Mouse (Mus musculus) layer of hippocampus, adult 18-20 months (tissue): ENCODE measurements around the gene Uqcc3. TPM values are rescaled to one million over a fixed set of nuclear protein-coding genes. Genes with fewer than 3 reads are reported as not detected.

Experiments used
- microRNA-seq, 2 experiments: library from miRNA; unstranded; fragments of <30 nt; microRNA quantifications; one replicate each; pipeline ENCODE4 v1.2.0; 2021
- total RNA-seq, 2 experiments: library from RNA; stranded (reverse); gene quantifications; 2 replicates each; pipeline ENCODE4 v1.2.3; 2021

The Uqcc3 gene
- total RNA-seq, 2 experiments from 2014 or later, result 30.2 to 30.4 TPM

Small RNAs within 50 kb of the gene (microRNA-seq; reads per million reads assigned to microRNA genes)
- gene Mir5136, result 0 to 0.20 reads per million in 2 experiments

Other genes with a start within 250 kb of the Uqcc3 start
- gene Chrm1, start 217.1 kb downstream of the Uqcc3 start, total RNA-seq, result 100 to 1,000 TPM; 178 to 184 TPM
- 100 to 1,000 TPM; 145 to 153 TPM for gene Slc3a2, start 157.6 kb downstream of the Uqcc3 start, total RNA-seq
- 10 to 100 TPM; 53.0 to 55.2 TPM for gene Wdr74, start 145.1 kb downstream of the Uqcc3 start, total RNA-seq
- 1 to 10 TPM; 1.9 to 2.1 TPM for gene 1700092M07Rik, start 140.2 kb downstream of the Uqcc3 start, total RNA-seq
- 10 to 100 TPM; 59.5 to 63.6 TPM for gene Stx5a, start 139.5 kb downstream of the Uqcc3 start, total RNA-seq
- 10 to 100 TPM; 94.5 to 95.3 TPM for gene Nxf1, start 123.8 kb downstream of the Uqcc3 start, total RNA-seq
- 10 to 100 TPM; 69.1 to 74.4 TPM for gene Tmem223, start 109.9 kb downstream of the Uqcc3 start, total RNA-seq
- 1 to 10 TPM; 8.6 to 9.6 TPM for gene Tmem179b, start 106.5 kb downstream of the Uqcc3 start, total RNA-seq
- 10 to 100 TPM; 12.8 to 13.8 TPM for gene Taf6l, start 94.5 kb downstream of the Uqcc3 start, total RNA-seq
- gene Polr2g, start 82.3 kb downstream of the Uqcc3 start, total RNA-seq, result 100 to 1,000 TPM; 106 to 111 TPM
- gene Zbtb3, start 78.4 kb downstream of the Uqcc3 start, total RNA-seq, result 1 to 10 TPM; 6.7 to 7.0 TPM
- gene Ttc9c, start 61.6 kb downstream of the Uqcc3 start, total RNA-seq, result 10 to 100 TPM; 39.9 to 41.1 TPM
- gene Hnrnpul2, start 60.9 kb downstream of the Uqcc3 start, total RNA-seq, result 100 to 1,000 TPM; 120 to 125 TPM
- gene AC129217.1, start 51.1 kb downstream of the Uqcc3 start, total RNA-seq, result not detected
- 10 to 100 TPM; 94.8 to 97.6 TPM for gene Bscl2, start 43.5 kb downstream of the Uqcc3 start, total RNA-seq
- gene Gng3, start 41.7 kb downstream of the Uqcc3 start, total RNA-seq, result 100 to 1,000 TPM; 153 TPM
- under 1 TPM; 0.42 to 0.68 TPM for gene Lrrn4cl, start 30.2 kb downstream of the Uqcc3 start, total RNA-seq
- 100 to 1,000 TPM; 103 to 109 TPM for gene Ubxn1, start 9.4 kb downstream of the Uqcc3 start, total RNA-seq
- gene Lbhd1, start 2.8 kb upstream of the Uqcc3 start, total RNA-seq, result 1 to 10 TPM; 4.6 to 7.6 TPM
- gene Gm49403, start 3.0 kb upstream of the Uqcc3 start, total RNA-seq, result not detected
- gene 1810009A15Rik, start 7.9 kb upstream of the Uqcc3 start, total RNA-seq, result 10 to 100 TPM; 24.2 to 30.3 TPM
- 1 to 10 TPM; 2.4 to 5.1 TPM for gene Gm49416, start 8.0 kb upstream of the Uqcc3 start, total RNA-seq
- gene Ints5, start 12.1 kb upstream of the Uqcc3 start, total RNA-seq, result 10 to 100 TPM; 25.6 to 26.3 TPM
- 100 to 1,000 TPM; 104 to 112 TPM for gene Ganab, start 17.1 kb upstream of the Uqcc3 start, total RNA-seq
- 100 to 1,000 TPM; 166 to 169 TPM for gene B3gat3, start 39.5 kb upstream of the Uqcc3 start, total RNA-seq
- gene Rom1, start 48.4 kb upstream of the Uqcc3 start, total RNA-seq, result 1 to 10 TPM; 4.7 to 6.6 TPM
- 10 to 100 TPM in 1 of 2 experiments, 1 to 10 TPM in 1; 9.8 to 10.4 TPM for gene Eml3, start 48.6 kb upstream of the Uqcc3 start, total RNA-seq
- 10 to 100 TPM; 51.6 to 53.4 TPM for gene Mta2, start 61.0 kb upstream of the Uqcc3 start, total RNA-seq
- 10 to 100 TPM; 21.9 to 22.5 TPM for gene Tut1, start 72.9 kb upstream of the Uqcc3 start, total RNA-seq
- 100 to 1,000 TPM; 257 to 269 TPM for gene Eef1g, start 86.1 kb upstream of the Uqcc3 start, total RNA-seq
- gene Ahnak, start 108.4 kb upstream of the Uqcc3 start, total RNA-seq, result 10 to 100 TPM; 18.1 to 19.9 TPM
- gene Scgb1a1, start 207.0 kb upstream of the Uqcc3 start, total RNA-seq, result not detected